15 mouse cellular contexts compared by ENCODE assay signal in genomic region chr11:107734133-107734532, GRCm38 (mm10). TPM values are rescaled to one million over a fixed set of nuclear protein-coding genes. Genes with fewer than 3 reads are reported as not detected.
A peak's percentile ranks its signal among the peaks of the same experiment; 100 is the strongest.
DNase-seq lines count a peak whose midpoint lies in the region; ATAC-seq and TF ChIP-seq lines count a peak whose summit lies in the region.
"Had no signal": no experiment of that assay in that cellular context is flagged by ENCODE, and none has a peak within 500 bp of the region (broad histone marks: within the 10 kb centered on the region; RNA-seq: fewer than 3 reads in every experiment).

No protein-coding gene starts in this region.

- no peak overlapping the region for H3K27ac ChIP-seq in intestine, postnatal 0 days (ENCODE audit: low read depth, low read length)
- H3K27ac ChIP-seq in intestine, embryonic 15.5 days = no peak overlapping the region
- H3K27ac ChIP-seq: embryonic facial prominence, embryonic 12.5 days; liver, embryonic 14.5 days; midbrain, embryonic 12.5 days; stomach, embryonic 15.5 days had no signal

- no peak overlapping the region for H3K9ac ChIP-seq in intestine, postnatal 0 days (ENCODE audit: low read depth, low read length)
- H3K9ac ChIP-seq in intestine, embryonic 15.5 days = no peak overlapping the region
- H3K9ac ChIP-seq: embryonic facial prominence, embryonic 12.5 days; liver, embryonic 14.5 days; midbrain, embryonic 12.5 days; stomach, embryonic 15.5 days had no signal

- H3K4me1 ChIP-seq in intestine, postnatal 0 days (replicated peaks; ENCODE audit: control insufficient read depth, insufficient read depth, low read length) = no peaks in the 10 kb centered on the region
- H3K4me1 ChIP-seq in intestine, embryonic 15.5 days (replicated peaks) = no peaks in the 10 kb centered on the region
- H3K4me1 ChIP-seq: embryonic facial prominence, embryonic 12.5 days; midbrain, embryonic 12.5 days; stomach, embryonic 15.5 days had no signal

- no peak overlapping the region for H3K4me2 ChIP-seq in intestine, postnatal 0 days (replicated peaks; ENCODE audit: low read depth)
- no peak overlapping the region for H3K4me2 ChIP-seq in intestine, embryonic 15.5 days (replicated peaks)
- H3K4me2 ChIP-seq: embryonic facial prominence, embryonic 12.5 days; midbrain, embryonic 12.5 days; stomach, embryonic 15.5 days had no signal

- ATAC-seq in intestine, postnatal 0 days = no peak
- ATAC-seq in intestine, embryonic 15.5 days = no peak
- no peak for ATAC-seq in activated CD4-positive, CD25-positive, alpha-beta regulatory T cell, adult 4 months
- ATAC-seq: forebrain, embryonic 16.5 days; intestine, embryonic 16.5 days had no signal

- H3K27me3 ChIP-seq in intestine, postnatal 0 days (replicated peaks; ENCODE audit: control insufficient read depth, insufficient read depth, low read length) = no peaks in the 10 kb centered on the region
- H3K27me3 ChIP-seq in intestine, embryonic 15.5 days (replicated peaks) = no peaks in the 10 kb centered on the region
- H3K27me3 ChIP-seq: embryonic facial prominence, embryonic 12.5 days; midbrain, embryonic 12.5 days; stomach, embryonic 15.5 days had no signal

- no peak overlapping the region for H3K4me3 ChIP-seq in intestine, postnatal 0 days (ENCODE audit: low read depth, low read length)
- H3K4me3 ChIP-seq in intestine, embryonic 15.5 days (replicated peaks) = no peak overlapping the region
- H3K4me3 ChIP-seq: embryonic facial prominence, embryonic 12.5 days; midbrain, embryonic 12.5 days; stomach, embryonic 15.5 days had no signal

- H3K36me3 ChIP-seq in intestine, postnatal 0 days (ENCODE audit: control insufficient read depth, insufficient read depth) = no peaks in the 10 kb centered on the region
- no peaks in the 10 kb centered on the region for H3K36me3 ChIP-seq in intestine, embryonic 15.5 days
- H3K36me3 ChIP-seq: G1E; stomach, embryonic 15.5 days had no signal

- TF ChIP-seq CTCF in intestine, postnatal 0 days (IDR thresholded peaks at IDR 0.05; ENCODE audit: low read depth) = peak; percentile 47

- DNase-seq in 416B (ENCODE audit: low read depth) = peak; percentile 20
- peak; percentile 66 for DNase-seq in MN1 (ENCODE audit: low spot score)
- DNase-seq in kidney, postnatal 25 days = peak; percentile 43 to 72
- DNase-seq in right cerebral cortex, adult 18-20 months = no peak
- DNase-seq: cerebellum, adult 9-10 months had no signal

- WGBS in intestine, postnatal 0 days = 68% methylated on average over 7 of the region's 7 CpGs
- 71% methylated on average over 7 of the region's 7 CpGs for WGBS in intestine, embryonic 15.5 days

- H3K9me3 ChIP-seq in intestine, postnatal 0 days (ENCODE audit: control insufficient read depth) = no peaks in the 10 kb centered on the region
- no peaks in the 10 kb centered on the region for H3K9me3 ChIP-seq in intestine, embryonic 15.5 days
- H3K9me3 ChIP-seq: embryonic facial prominence, embryonic 12.5 days; G1E; midbrain, embryonic 12.5 days; stomach, embryonic 15.5 days had no signal

RNA-seq across cellular contexts. Expression of gene Cacng1, which starts 17.8 kb away (rescaled TPM):
- polyA plus RNA-seq in intestine, postnatal 0 days (2015; fragmentation: Nextera tagmentation; extraction: Ambion mirVana) = 0.12 and 0.20 TPM in 2 replicates
- polyA plus RNA-seq in intestine, embryonic 15.5 days (2015; fragmentation: Nextera tagmentation; extraction: Ambion mirVana) = 0.19 TPM in 1 of 2 replicates, not detected in the other
- not detected for polyA plus RNA-seq in activated CD4-positive, CD25-positive, alpha-beta regulatory T cell, adult 4 months (2017; shearing (Covaris generic))
- polyA plus RNA-seq: intestine, embryonic 16.5 days; liver, embryonic 14.5 days had no signal
